Mouse (Mus musculus) kidney, embryonic 14.5 days (tissue): ENCODE measurements around the gene Fry. TPM values are rescaled to one million over a fixed set of nuclear protein-coding genes. Genes with fewer than 3 reads are reported as not detected.

Experiments used
- ATAC-seq: fragments of 200-750 bp; cut with Nextera tagmentation; 2 replicates; pipeline ENCODE4 v1.8.0; 2017; ENCODE audit warnings: moderate number of reproducible peaks, mild to moderate bottlenecking, moderate TSS enrichment, moderate library complexity; ENCODE audit not compliant: low FRiP score, low TSS enrichment
- H3K27ac ChIP-seq: fragments of 300-500 bp; sonication (generic); 2 replicates; pipeline ENCODE4 v1.5.1; 2014; ENCODE audit warnings: low read depth, mild to moderate bottlenecking, low read length, moderate library complexity, mixed read lengths
- H3K27me3 ChIP-seq: fragments of 300-500 bp; sonication (generic); 2 replicates; pipeline ENCODE4 v1.6.1; 2014; ENCODE audit warnings: mild to moderate bottlenecking, low read length; ENCODE audit not compliant: control insufficient read depth, insufficient read depth
- H3K36me3 ChIP-seq: fragments of 300-500 bp; sonication (generic); 2 replicates; pipeline ENCODE4 v1.6.1; 2014; ENCODE audit warnings: low read length, mixed read lengths; ENCODE audit not compliant: control insufficient read depth, insufficient read depth
- H3K4me1 ChIP-seq: fragments of 300-500 bp; sonication (generic); 2 replicates; pipeline ENCODE4 v1.6.1; 2014; ENCODE audit warnings: low read length, mixed read lengths; ENCODE audit not compliant: control insufficient read depth, insufficient read depth
- H3K4me2 ChIP-seq: fragments of 300-500 bp; sonication (generic); replicated peaks from 2 replicates; pipeline ENCODE4 v1.6.1; 2014; ENCODE audit warnings: low read depth, mild to moderate bottlenecking, low read length
- H3K4me3 ChIP-seq: fragments of 300-500 bp; sonication (generic); 2 replicates; pipeline ENCODE4 v1.5.1; 2014; ENCODE audit warnings: mild to moderate bottlenecking, low read length
- H3K9ac ChIP-seq: fragments of 300-500 bp; sonication (generic); 2 replicates; pipeline ENCODE4 v1.6.1; 2014; ENCODE audit warnings: low read depth, mild to moderate bottlenecking, low read length, moderate library complexity
- H3K9me3 ChIP-seq: fragments of 300-500 bp; sonication (generic); 2 replicates; pipeline ENCODE4 v1.6.1; 2016; ENCODE audit warnings: low read length; ENCODE audit not compliant: control insufficient read depth
- WGBS: fragments of 180-500 bp; shearing (Covaris S2); extraction: QIAGEN DNeasy Blood & Tissue Kit; methylation state at CpG from one replicate; pipeline ENCODE4 v1.1.7; 2014; 5-methylcytosine and 5-hydroxymethylcytosine counted together
- polyA plus RNA-seq: library from polyadenylated mRNA; unstranded; fragments of >200 nt; fragmentation: Nextera tagmentation; extraction: Ambion mirVana; gene quantifications from 2 replicates; pipeline ENCODE4 v1.2.1, GENCODE M21; 2014

Gene Fry
- polyA plus RNA-seq, 1 experiment from 2014 or later, result 8.0 TPM

GRCm38 (mm10) chr5:150101789-150102188 lies 16.7 kb upstream of the Fry start:
- Histone ChIP-seq H3K4me2 (no peak overlapping the region), H3K27ac (no peak overlapping the region), H3K9me3 (0 out of 2 replicates have a peak, but pooled peaks cover 4% of the 10 kb centered on the region), H3K4me3 (no peak overlapping the region), H3K4me1 (no peaks in the 10 kb centered on the region), H3K36me3 (no peaks in the 10 kb centered on the region), H3K27me3 (no peaks in the 10 kb centered on the region), H3K9ac (no peak overlapping the region)
- ATAC-seq, result no peak
- WGBS, result 90% methylated on average over 11 of the region's 11 CpGs

- no peaks in the 10 kb centered on the region for H3K27me3 ChIP-seq
- no peak overlapping the region for H3K4me3 ChIP-seq
- ATAC-seq, result no peak
- H3K4me1 ChIP-seq, result no peaks in the 10 kb centered on the region
- no peak overlapping the region for H3K9ac ChIP-seq
- no peak overlapping the region for H3K4me2 ChIP-seq
- WGBS, result 87% methylated on average over 7 of the region's 7 CpGs
- H3K27ac ChIP-seq, result no peak overlapping the region
- H3K36me3 ChIP-seq, result no peaks in the 10 kb centered on the region
- H3K9me3 ChIP-seq, result 0 out of 2 replicates have a peak, but pooled peaks cover 4% of the 10 kb centered on the region
Measured at GRCm38 (mm10) chr5:150106358-150106757, 12.1 kb upstream of the Fry start.

GRCm38 (mm10) chr5:150111236-150111635 lies 7.2 kb upstream of the Fry start:
- H3K36me3 ChIP-seq, result no peaks in the 10 kb centered on the region
- H3K4me3 ChIP-seq, result no peak overlapping the region
- ATAC-seq, result no peak
- no peak overlapping the region for H3K27ac ChIP-seq
- H3K9ac ChIP-seq, result no peak overlapping the region
- H3K4me2 ChIP-seq, result no peak overlapping the region
- no peaks in the 10 kb centered on the region for H3K27me3 ChIP-seq
- 51% methylated on average over 8 of the region's 8 CpGs for WGBS
- no peaks in the 10 kb centered on the region for H3K4me1 ChIP-seq
- no peaks in the 10 kb centered on the region for H3K9me3 ChIP-seq

GRCm38 (mm10) chr5:150114007-150114406 lies 4.4 kb upstream of the Fry start:
- no peaks in the 10 kb centered on the region for H3K27me3 ChIP-seq
- ATAC-seq, result no peak
- H3K36me3 ChIP-seq, result no peaks in the 10 kb centered on the region
- peaks cover 4% of the 10 kb centered on the region; the same call in 1 of the 2 replicates for H3K9me3 ChIP-seq
- H3K4me3 ChIP-seq, result no peak overlapping the region
- no peak overlapping the region for H3K9ac ChIP-seq
- WGBS, result 73% methylated on average over 7 of the region's 7 CpGs
- H3K4me1 ChIP-seq, result 0 out of 2 replicates have a peak, but pooled peaks cover under 1% of the 10 kb centered on the region
- H3K27ac ChIP-seq, result no peak overlapping the region
- no peak overlapping the region for H3K4me2 ChIP-seq

GRCm38 (mm10) chr5:150114778-150115177 lies 3.7 kb upstream of the Fry start:
- no peak overlapping the region for H3K27ac ChIP-seq

GRCm38 (mm10) chr5:150115271-150116092 lies 3.0 kb upstream of the Fry start:
- Histone ChIP-seq H3K36me3 (no peaks in the 10 kb centered on the region), H3K9me3 (peaks cover 4% of the 10 kb centered on the region; the same call in 1 of the 2 replicates), H3K4me3 (no peak overlapping the region), H3K9ac (no peak overlapping the region), H3K27me3 (no peaks in the 10 kb centered on the region), H3K4me1 (0 out of 2 replicates have a peak, but pooled peaks cover 4% of the 10 kb centered on the region), H3K27ac (no peak overlapping the region), H3K4me2 (no peak overlapping the region)
- ATAC-seq, result no peak
- WGBS, result 58% methylated on average over 16 of the region's 16 CpGs

More at GRCm38 (mm10) chr5:150114778-150115177, 3.7 kb upstream of the Fry start:
- Histone ChIP-seq H3K36me3 (no peaks in the 10 kb centered on the region), H3K9me3 (peaks cover 4% of the 10 kb centered on the region; the same call in 1 of the 2 replicates), H3K27me3 (no peaks in the 10 kb centered on the region), H3K4me3 (no peak overlapping the region), H3K4me2 (no peak overlapping the region), H3K9ac (no peak overlapping the region), H3K4me1 (0 out of 2 replicates have a peak, but pooled peaks cover 4% of the 10 kb centered on the region)
- WGBS, result 95% methylated on average over 4 of the region's 4 CpGs
- no peak for ATAC-seq

GRCm38 (mm10) chr5:150116216-150116905 lies 2.1 kb upstream of the Fry start:
- Histone ChIP-seq H3K4me2 (no peak overlapping the region), H3K36me3 (no peaks in the 10 kb centered on the region), H3K4me3 (no peak overlapping the region), H3K27ac (no peak overlapping the region), H3K27me3 (no peaks in the 10 kb centered on the region), H3K9me3 (peaks cover 4% of the 10 kb centered on the region; the same call in 1 of the 2 replicates), H3K4me1 (0 out of 2 replicates have a peak, but pooled peaks cover 4% of the 10 kb centered on the region), H3K9ac (no peak overlapping the region)
- WGBS, result 74% methylated on average over 9 of the region's 9 CpGs
- ATAC-seq, result no peak

GRCm38 (mm10) chr5:150116906-150117216 lies 1.6 kb upstream of the Fry start:
- Histone ChIP-seq H3K27me3 (no peaks in the 10 kb centered on the region), H3K9me3 (peaks cover 4% of the 10 kb centered on the region; the same call in 1 of the 2 replicates), H3K9ac (no peak overlapping the region), H3K4me1 (0 out of 2 replicates have a peak, but pooled peaks cover 4% of the 10 kb centered on the region), H3K36me3 (no peaks in the 10 kb centered on the region), H3K4me3 (no peak overlapping the region), H3K27ac (no peak overlapping the region), H3K4me2 (no peak overlapping the region)
- no peak for ATAC-seq
- WGBS, result 86% methylated on average over 6 of the region's 6 CpGs

GRCm38 (mm10) chr5:150118124-150118454 lies 356 bp upstream of the Fry start:
- no peak for ATAC-seq
- H3K36me3 ChIP-seq, result no peaks in the 10 kb centered on the region
- WGBS, result 20% methylated on average over 8 of the region's 8 CpGs
- no peak overlapping the region for H3K9ac ChIP-seq
- peak overlapping the region; percentile 86 for H3K4me2 ChIP-seq
- H3K27ac ChIP-seq, result no peak overlapping the region
- H3K4me1 ChIP-seq, result 0 out of 2 replicates have a peak, but pooled peaks cover 4% of the 10 kb centered on the region
- H3K9me3 ChIP-seq, result peaks cover 4% of the 10 kb centered on the region; the same call in 1 of the 2 replicates
- no peaks in the 10 kb centered on the region for H3K27me3 ChIP-seq
- H3K4me3 ChIP-seq, result peak overlapping the region; percentile 56
